Comparison of ENCODE assay signal across 12 mouse cellular contexts in the genomic region with DNA sequence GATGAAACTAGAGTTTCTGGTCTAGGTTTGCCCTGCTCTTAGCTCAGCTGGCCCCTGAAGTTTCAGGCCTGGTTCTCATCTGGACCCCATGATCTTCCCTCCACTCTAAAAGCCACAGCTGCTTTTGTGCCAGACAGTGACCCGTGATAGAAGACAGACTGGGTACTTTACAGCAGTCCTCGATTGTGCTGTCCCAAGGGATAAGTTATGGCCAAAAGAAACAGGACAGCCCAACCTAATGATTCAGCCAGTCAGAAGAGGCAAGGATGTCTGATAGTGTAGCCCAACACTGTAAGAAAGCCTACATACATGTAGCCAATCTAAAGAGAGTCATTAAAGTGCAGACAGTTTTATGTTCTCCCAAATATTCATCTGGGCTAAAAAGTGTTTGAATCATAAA.
DNase-seq lines count a peak whose midpoint lies in the region; ATAC-seq lines count a peak whose summit lies in the region.
"Had no signal": no experiment of that assay in that cellular context is flagged by ENCODE, and none has a peak within 500 bp of the region (broad histone marks: within the 10 kb centered on the region; RNA-seq: fewer than 3 reads in every experiment).

No protein-coding gene starts in this region.

- no peak overlapping the region for H3K4me2 ChIP-seq in kidney, embryonic 16.5 days (replicated peaks; ENCODE audit: low read depth, low read length)
- H3K4me2 ChIP-seq: forebrain, embryonic 15.5 days had no signal

- H3K4me3 ChIP-seq in kidney, embryonic 16.5 days (ENCODE audit: low read length) = no peak overlapping the region
- H3K4me3 ChIP-seq: forebrain, embryonic 15.5 days had no signal

- intact Hi-C loops in heart, postnatal 10 days (cut with DNase I) = no loop called here

- H3K4me1 ChIP-seq in kidney, embryonic 16.5 days (ENCODE audit: insufficient read depth, low read length) = peaks cover 11% of the 10 kb centered on the region

- no peaks in the 10 kb centered on the region for H3K9me3 ChIP-seq in kidney, embryonic 16.5 days (ENCODE audit: low read length)
- H3K9me3 ChIP-seq: forebrain, embryonic 15.5 days had no signal

- H3K9ac ChIP-seq in kidney, embryonic 16.5 days (replicated peaks; ENCODE audit: low read length) = no peak overlapping the region
- H3K9ac ChIP-seq: forebrain, embryonic 15.5 days had no signal

- H3K36me3 ChIP-seq in kidney, embryonic 16.5 days (ENCODE audit: insufficient read depth, low read length) = no peaks in the 10 kb centered on the region
- H3K36me3 ChIP-seq: forebrain, embryonic 15.5 days had no signal

- WGBS in kidney, embryonic 16.5 days = 15% methylated on average over 2 of the region's 2 CpGs

- H3K27ac ChIP-seq in kidney, embryonic 16.5 days (ENCODE audit: low read length) = 0 out of 2 replicates have a peak overlapping the region, but pooled peaks have one; percentile 51
- H3K27ac ChIP-seq: forebrain, embryonic 15.5 days; macrophage had no signal

- no peak for DNase-seq in kidney, adult 9 months
- DNase-seq in MN1 (ENCODE audit: low spot score) = peak; percentile 72
- DNase-seq in heart, adult 11 months = peak; percentile 96
- DNase-seq in heart, postnatal 10 days = peak; percentile 53 to 68
- no peak for DNase-seq in cerebellum, postnatal 36 days
- no peak for DNase-seq in urinary bladder, adult 18-20 months (ENCODE audit: low spot score in 2 of 2)
- DNase-seq in gastrocnemius, postnatal 25 days = no peak
- DNase-seq: adrenal gland, postnatal 25 days; cerebellum, adult 11 months had no signal

- ATAC-seq in kidney, embryonic 16.5 days (ENCODE audit: low FRiP score, low TSS enrichment) = peak; percentile 71
- ATAC-seq: forebrain, embryonic 15.5 days had no signal

- H3K27me3 ChIP-seq in kidney, embryonic 16.5 days (ENCODE audit: insufficient read depth, low read length) = no peaks in the 10 kb centered on the region
- H3K27me3 ChIP-seq: forebrain, embryonic 15.5 days had no signal

Comparison
In these comparisons a context has a peak if more than half of its experiments do, and no peak if none do; other contexts are left out.
1. DNase-seq: peak in MN1 (single experiment), heart, adult 11 months (single experiment) and heart, postnatal 10 days (2 of 2); none in kidney, adult 9 months (single experiment), cerebellum, postnatal 36 days (0 of 2), urinary bladder, adult 18-20 months (0 of 2) and gastrocnemius, postnatal 25 days (single experiment).